In the genomic region with DNA sequence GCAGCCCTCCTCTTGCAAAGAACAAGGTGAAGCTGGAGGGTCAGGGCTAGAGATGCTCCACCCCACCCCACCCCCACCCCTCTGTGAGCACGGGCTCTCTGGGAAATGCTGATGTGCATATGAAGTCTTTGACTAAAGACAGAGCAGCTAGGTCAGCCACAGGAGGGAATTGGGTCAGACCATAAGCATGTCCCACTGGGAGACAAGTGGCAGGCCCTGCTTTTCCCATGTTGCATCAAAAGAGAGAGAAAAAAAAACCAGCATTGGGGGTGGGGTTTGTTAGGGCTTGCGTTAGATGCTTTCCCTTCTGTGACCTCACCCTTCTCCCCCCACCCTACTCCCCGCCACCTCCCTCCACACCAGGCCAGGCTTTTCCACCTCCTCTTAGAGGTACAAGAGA, we compare ENCODE assay signal across 20 mouse cellular contexts. TPM values are rescaled to one million over a fixed set of nuclear protein-coding genes. Genes with fewer than 3 reads are reported as not detected.
"Had no signal": no experiment of that assay in that cellular context is flagged by ENCODE, and none has a peak within 500 bp of the region (broad histone marks: within the 10 kb centered on the region; RNA-seq: fewer than 3 reads in every experiment).

No protein-coding gene starts in this region.

- H3K27ac ChIP-seq: limb, embryonic 12.5 days; liver, embryonic 13.5 days; lung, embryonic 15.5 days; macrophage; midbrain, embryonic 15.5 days; neural tube, embryonic 12.5 days; stomach, embryonic 15.5 days had no signal

- H3K9ac ChIP-seq: limb, embryonic 12.5 days; liver, embryonic 13.5 days; liver, postnatal 0 days; lung, embryonic 15.5 days; midbrain, embryonic 15.5 days; neural tube, embryonic 12.5 days; stomach, embryonic 15.5 days had no signal

- ATAC-seq: liver, postnatal 0 days; midbrain, embryonic 15.5 days had no signal

- H3K36me3 ChIP-seq: liver, embryonic 13.5 days; lung, embryonic 15.5 days; stomach, embryonic 15.5 days had no signal

- H3K4me2 ChIP-seq: limb, embryonic 12.5 days; liver, embryonic 13.5 days; lung, embryonic 15.5 days; midbrain, embryonic 11.5 days; midbrain, embryonic 15.5 days; neural tube, embryonic 12.5 days; stomach, embryonic 15.5 days had no signal

- H3K9me3 ChIP-seq: limb, embryonic 12.5 days; liver, embryonic 13.5 days; lung, embryonic 15.5 days; midbrain, embryonic 15.5 days; neural tube, embryonic 12.5 days; stomach, embryonic 15.5 days had no signal

- H3K4me3 ChIP-seq: limb, embryonic 12.5 days; liver, embryonic 13.5 days; lung, embryonic 15.5 days; megakaryocyte, embryonic 14.5 days; midbrain, embryonic 15.5 days; neural tube, embryonic 12.5 days; stomach, embryonic 15.5 days had no signal

- DNase-seq: kidney, adult 8-10 months; kidney, postnatal 36 days; layer of hippocampus, adult 9-11 months; layer of hippocampus, postnatal 36 days; liver; liver, embryonic 13.5 days; liver, postnatal 0 days; lung, postnatal 14 days; thymus, postnatal 4 days had no signal

RNA-seq across cellular contexts. Expression of a gene that starts 19.8 kb away (rescaled TPM):
- total RNA-seq: monocyte, adult 5-6 weeks had no signal
- polyA plus RNA-seq: kidney, embryonic 16.5 days; macrophage had no signal

RNA-seq across cellular contexts. Expression of a gene that starts 59.7 kb away (rescaled TPM):
- total RNA-seq: monocyte, adult 5-6 weeks had no signal
- polyA plus RNA-seq: kidney, embryonic 16.5 days; limb, embryonic 12.5 days; liver, embryonic 13.5 days; liver, postnatal 0 days; lung, embryonic 15.5 days; macrophage; midbrain, embryonic 11.5 days; midbrain, embryonic 15.5 days; neural tube, embryonic 12.5 days; thymus, postnatal 0 days had no signal
